Mouse (Mus musculus): Measurements from ENCODE around the gene Olfr1183.
"Not testable (repeated sequence)": the region's sequence is repeated elsewhere in the genome, so short reads cannot be mapped to it uniquely, and the experiment has no call there.

The Olfr1183 gene

GRCm38 (mm10) chr2:88454567-88454966, at the start of gene Olfr1183:
TSS of gene Olfr1183 (plus strand) at chr2:88454867.
- not testable (repeated sequence) for DNase-seq (ENCODE audit: low spot score in 2 of 2)

- no peak for DNase-seq (ENCODE audit: low spot score in 2 of 2)
Measured at GRCm38 (mm10) chr2:88406353-88406752, 48.3 kb upstream of the Olfr1183 start, which contains the start of gene Olfr1179. TSS of gene Olfr1179 (minus strand) at chr2:88406453.

- DNase-seq (ENCODE audit: low spot score in 2 of 2) = no peak
Measured at GRCm38 (mm10) chr2:88419051-88419450, 35.6 kb upstream of the Olfr1183 start, which contains the start of gene Olfr1180. TSS of gene Olfr1180 (minus strand) at chr2:88419151.

- no peak for DNase-seq (ENCODE audit: low spot score in 2 of 2)
Measured at GRCm38 (mm10) chr2:88426071-88426470, 28.6 kb upstream of the Olfr1183 start, which contains the start of gene Olfr1181. TSS of gene Olfr1181 (minus strand) at chr2:88426171.

GRCm38 (mm10) chr2:88449031-88449430, 5.6 kb upstream of the Olfr1183 start, which contains the start of gene Gm13757:
TSS of gene Gm13757 (minus strand) at chr2:88449131.
- DNase-seq (ENCODE audit: low spot score in 2 of 2) = no peak

GRCm38 (mm10) chr2:88483298-88483697, 28.6 kb downstream of the Olfr1183 start, which contains the start of gene Olfr1184:
TSS of gene Olfr1184 (plus strand) at chr2:88483598.
- DNase-seq (ENCODE audit: low spot score in 2 of 2) = no peak

- no peak for DNase-seq (ENCODE audit: low spot score in 2 of 2)
Measured at GRCm38 (mm10) chr2:88493020-88493419, 38.4 kb downstream of the Olfr1183 start, which contains the start of gene Olfr1185-ps1. TSS of gene Olfr1185-ps1 (plus strand) at chr2:88493320.

GRCm38 (mm10) chr2:88518251-88518650, 63.6 kb downstream of the Olfr1183 start, which contains the start of gene Olfr1186:
TSS of gene Olfr1186 (plus strand) at chr2:88518551.
- no peak for DNase-seq (ENCODE audit: low spot score in 2 of 2)

Measured in spleen, postnatal 4 days (tissue).